Comparison of ENCODE assay signal across 9 mouse cellular contexts in the genomic region with DNA sequence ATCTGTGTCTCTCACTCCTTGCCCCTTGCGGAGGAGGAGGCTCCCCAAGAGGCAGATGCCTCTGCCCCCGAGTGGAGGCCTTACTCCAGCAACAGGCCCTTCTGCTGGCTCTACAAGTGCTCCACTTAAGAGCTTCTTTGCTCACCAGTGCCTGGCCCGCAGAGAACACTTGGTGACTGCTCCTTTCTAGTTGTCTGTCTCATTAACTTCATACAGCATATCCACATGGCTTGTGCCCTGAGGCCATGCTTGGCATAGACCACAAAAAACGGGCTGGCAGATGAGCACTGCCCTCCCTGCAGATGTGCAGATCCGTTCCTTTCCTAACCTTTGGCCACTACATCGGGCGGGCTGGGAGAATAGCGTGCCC. TPM values are rescaled to one million over a fixed set of nuclear protein-coding genes. Genes with fewer than 3 reads are reported as not detected.
A peak's percentile ranks its signal among the peaks of the same experiment; 100 is the strongest.
DNase-seq lines count a peak whose midpoint lies in the region; ATAC-seq lines count a peak whose summit lies in the region.
"Had no signal": no experiment of that assay in that cellular context is flagged by ENCODE, and none has a peak within 500 bp of the region (broad histone marks: within the 10 kb centered on the region; RNA-seq: fewer than 3 reads in every experiment).

No protein-coding gene starts in this region.

- DNase-seq in kidney, postnatal 4 days, result no peak
- DNase-seq in embryonic facial prominence, embryonic 11.5 days (ENCODE audit: low spot score), result no peak
- DNase-seq in right cerebral cortex, postnatal 14 days, result no peak
- no peak for DNase-seq in frontal cortex, postnatal 25 days (ENCODE audit: low spot score in 2 of 2)
- no peak for DNase-seq in urinary bladder, adult 18-20 months (ENCODE audit: low spot score in 2 of 2)

- WGBS in kidney, embryonic 14.5 days, result 62% methylated on average over 8 of the region's 8 CpGs
- WGBS in embryonic facial prominence, embryonic 11.5 days, result 62% methylated on average over 8 of the region's 8 CpGs
- WGBS in hindbrain, embryonic 15.5 days, result 61% methylated on average over 8 of the region's 8 CpGs
- 53% methylated on average over 8 of the region's 8 CpGs for WGBS in midbrain, embryonic 16.5 days

- H3K4me1 ChIP-seq in kidney, embryonic 14.5 days (ENCODE audit: control insufficient read depth, insufficient read depth, low read length), result no peaks in the 10 kb centered on the region
- no peaks in the 10 kb centered on the region for H3K4me1 ChIP-seq in embryonic facial prominence, embryonic 11.5 days (ENCODE audit: control insufficient read depth, insufficient read depth, low read length)
- H3K4me1 ChIP-seq in hindbrain, embryonic 15.5 days (replicated peaks), result no peaks in the 10 kb centered on the region
- H3K4me1 ChIP-seq in midbrain, embryonic 16.5 days (ENCODE audit: control insufficient read depth, insufficient read depth, low read length), result no peaks in the 10 kb centered on the region

- no peaks in the 10 kb centered on the region for H3K27me3 ChIP-seq in kidney, embryonic 14.5 days (ENCODE audit: control insufficient read depth, insufficient read depth, low read length)
- H3K27me3 ChIP-seq in embryonic facial prominence, embryonic 11.5 days (ENCODE audit: control insufficient read depth, insufficient read depth, low read length), result 0 out of 2 replicates have a peak, but pooled peaks cover 2% of the 10 kb centered on the region
- 0 out of 2 replicates have a peak, but pooled peaks cover 3% of the 10 kb centered on the region for H3K27me3 ChIP-seq in hindbrain, embryonic 15.5 days
- no peaks in the 10 kb centered on the region; the same call in 1 of the 2 replicates for H3K27me3 ChIP-seq in midbrain, embryonic 16.5 days (ENCODE audit: control insufficient read depth, insufficient read depth, low read depth, low read length)

- no peak for ATAC-seq in kidney, embryonic 14.5 days (ENCODE audit: low FRiP score, low TSS enrichment)
- no peak for ATAC-seq in embryonic facial prominence, embryonic 11.5 days (replicated peaks; ENCODE audit: insufficient number of reproducible peaks, low FRiP score, low TSS enrichment, low read depth)
- no peak; the same call in none of the 2 replicates for ATAC-seq in hindbrain, embryonic 15.5 days (ENCODE audit: low FRiP score, low read depth)
- no peak; the same call in 1 of the 2 replicates for ATAC-seq in midbrain, embryonic 16.5 days

- no peak overlapping the region for H3K27ac ChIP-seq in kidney, embryonic 14.5 days (ENCODE audit: low read depth, low read length)
- H3K27ac ChIP-seq in embryonic facial prominence, embryonic 11.5 days (replicated peaks; ENCODE audit: low read depth, low read length), result no peak overlapping the region
- no peak overlapping the region for H3K27ac ChIP-seq in hindbrain, embryonic 15.5 days (replicated peaks)
- no peak overlapping the region for H3K27ac ChIP-seq in midbrain, embryonic 16.5 days (ENCODE audit: low read length)
- H3K27ac ChIP-seq: macrophage had no signal

- no peaks in the 10 kb centered on the region for H3K36me3 ChIP-seq in kidney, embryonic 14.5 days (ENCODE audit: control insufficient read depth, insufficient read depth, low read length)
- no peaks in the 10 kb centered on the region for H3K36me3 ChIP-seq in embryonic facial prominence, embryonic 11.5 days (replicated peaks; ENCODE audit: control insufficient read depth, insufficient read depth, low read depth, low read length)
- H3K36me3 ChIP-seq in hindbrain, embryonic 15.5 days, result no peaks in the 10 kb centered on the region
- no peaks in the 10 kb centered on the region for H3K36me3 ChIP-seq in midbrain, embryonic 16.5 days (ENCODE audit: control insufficient read depth, insufficient read depth, low read length)

- H3K4me2 ChIP-seq in kidney, embryonic 14.5 days (replicated peaks; ENCODE audit: low read depth, low read length), result peak overlapping the region; percentile 62
- H3K4me2 ChIP-seq in embryonic facial prominence, embryonic 11.5 days (ENCODE audit: low read depth, low read length), result 0 out of 2 replicates have a peak overlapping the region, but pooled peaks have one; percentile 23
- H3K4me2 ChIP-seq in hindbrain, embryonic 15.5 days, result peak overlapping the region; percentile 66
- H3K4me2 ChIP-seq in midbrain, embryonic 16.5 days (ENCODE audit: low read length), result peak overlapping the region; percentile 58

- peak overlapping the region; percentile 51 for H3K4me3 ChIP-seq in kidney, embryonic 14.5 days (ENCODE audit: low read length)
- H3K4me3 ChIP-seq in embryonic facial prominence, embryonic 11.5 days (ENCODE audit: low read depth, low read length), result peak overlapping the region; percentile 51
- peak overlapping the region; percentile 62 for H3K4me3 ChIP-seq in hindbrain, embryonic 15.5 days
- H3K4me3 ChIP-seq in midbrain, embryonic 16.5 days (ENCODE audit: low read depth, low read length), result peak overlapping the region; percentile 57

- no peaks in the 10 kb centered on the region for H3K9me3 ChIP-seq in kidney, embryonic 14.5 days (ENCODE audit: control insufficient read depth, low read length)
- H3K9me3 ChIP-seq in embryonic facial prominence, embryonic 11.5 days (replicated peaks; ENCODE audit: control insufficient read depth, low read length), result no peaks in the 10 kb centered on the region
- no peaks in the 10 kb centered on the region for H3K9me3 ChIP-seq in hindbrain, embryonic 15.5 days
- no peaks in the 10 kb centered on the region for H3K9me3 ChIP-seq in midbrain, embryonic 16.5 days (replicated peaks; ENCODE audit: control insufficient read depth, low read length, poor library complexity, severe bottlenecking)

- H3K9ac ChIP-seq in kidney, embryonic 14.5 days (ENCODE audit: low read depth, low read length), result no peak overlapping the region
- no peak overlapping the region for H3K9ac ChIP-seq in embryonic facial prominence, embryonic 11.5 days (replicated peaks; ENCODE audit: low read length)
- H3K9ac ChIP-seq in hindbrain, embryonic 15.5 days, result peak overlapping the region; percentile 66
- peak overlapping the region; percentile 74; the same call in 1 of the 2 replicates for H3K9ac ChIP-seq in midbrain, embryonic 16.5 days (ENCODE audit: low read depth, low read length)

RNA-seq across cellular contexts. Expression of a gene that starts 6.2 kb away (rescaled TPM):
- not detected in 2 replicates for polyA plus RNA-seq in kidney, embryonic 14.5 days (2014; fragmentation: Nextera tagmentation; extraction: Ambion mirVana)
- polyA plus RNA-seq in embryonic facial prominence, embryonic 11.5 days (2014; fragmentation: Nextera tagmentation; extraction: Ambion mirVana), result not detected in 2 replicates
- not detected in 2 replicates for polyA plus RNA-seq in hindbrain, embryonic 15.5 days (2015; fragmentation: Nextera tagmentation; extraction: Ambion mirVana)
- polyA plus RNA-seq in midbrain, embryonic 16.5 days (2015; fragmentation: Nextera tagmentation; extraction: Ambion mirVana), result not detected in 2 replicates
- polyA plus RNA-seq: macrophage had no signal

RNA-seq across cellular contexts. Expression of a gene that starts 25.7 kb away (rescaled TPM):
- polyA plus RNA-seq in kidney, embryonic 14.5 days (2014; fragmentation: Nextera tagmentation; extraction: Ambion mirVana), result not detected in 2 replicates
- polyA plus RNA-seq in embryonic facial prominence, embryonic 11.5 days (2014; fragmentation: Nextera tagmentation; extraction: Ambion mirVana), result not detected in 2 replicates
- not detected in 2 replicates for polyA plus RNA-seq in hindbrain, embryonic 15.5 days (2015; fragmentation: Nextera tagmentation; extraction: Ambion mirVana)
- not detected in 2 replicates for polyA plus RNA-seq in midbrain, embryonic 16.5 days (2015; fragmentation: Nextera tagmentation; extraction: Ambion mirVana)
- polyA plus RNA-seq: macrophage had no signal

RNA-seq across cellular contexts. Expression of a gene that starts 25.9 kb away (rescaled TPM):
- 1.0 and 1.2 TPM in 2 replicates for polyA plus RNA-seq in kidney, embryonic 14.5 days (2014; fragmentation: Nextera tagmentation; extraction: Ambion mirVana)
- polyA plus RNA-seq in embryonic facial prominence, embryonic 11.5 days (2014; fragmentation: Nextera tagmentation; extraction: Ambion mirVana), result 0.68 and 1.1 TPM in 2 replicates
- 0.94 and 1.1 TPM in 2 replicates for polyA plus RNA-seq in hindbrain, embryonic 15.5 days (2015; fragmentation: Nextera tagmentation; extraction: Ambion mirVana)
- polyA plus RNA-seq in midbrain, embryonic 16.5 days (2015; fragmentation: Nextera tagmentation; extraction: Ambion mirVana), result 2.2 and 2.3 TPM in 2 replicates
- polyA plus RNA-seq: macrophage had no signal

Comparison
In these comparisons a context has a peak if more than half of its experiments do, and no peak if none do; other contexts are left out.
1. H3K9ac ChIP-seq: peak in hindbrain, embryonic 15.5 days (single experiment) and midbrain, embryonic 16.5 days (single experiment); none in kidney, embryonic 14.5 days (single experiment) and embryonic facial prominence, embryonic 11.5 days (single experiment).
2. Peak in every context shown above with its lines, with median percentiles within 50 percentile points of each other: H3K4me2 ChIP-seq and H3K4me3 ChIP-seq.